Mouse (Mus musculus) 416B (cell line): ENCODE data around the gene Olfr704.
"Not testable (repeated sequence)": the region's sequence is repeated elsewhere in the genome, so short reads cannot be mapped to it uniquely, and the experiment has no call there.

Experiments
- DNase-seq: peaks from one replicate; pipeline ENCODE4 v3.0.0; 2011; ENCODE audit warnings: low read depth

The Olfr704 gene

DNA sequence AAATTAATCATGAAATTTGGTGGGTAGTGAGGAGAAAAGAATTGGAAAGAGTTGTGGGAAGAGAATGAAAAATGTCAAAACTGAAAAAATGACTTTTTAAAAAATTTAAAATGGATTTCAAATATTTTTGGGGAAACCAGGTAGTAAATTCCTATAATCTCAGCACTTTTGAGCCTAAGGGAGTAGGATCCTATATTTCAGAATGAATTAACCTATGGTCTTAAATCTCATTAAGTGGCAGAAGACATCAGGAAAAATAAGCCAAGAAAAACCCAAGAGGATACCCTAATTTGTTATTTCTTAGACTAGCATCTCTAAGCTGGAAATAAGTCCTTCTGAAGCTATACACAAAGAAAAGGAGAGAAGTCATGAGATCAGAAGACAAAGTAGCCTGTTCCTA lies at the start of gene Olfr704:
Gene Olfr704, plus strand, starts transcription at position 301 of the 400 bp plus-strand sequence.
- DNase-seq, result no peak

DNA sequence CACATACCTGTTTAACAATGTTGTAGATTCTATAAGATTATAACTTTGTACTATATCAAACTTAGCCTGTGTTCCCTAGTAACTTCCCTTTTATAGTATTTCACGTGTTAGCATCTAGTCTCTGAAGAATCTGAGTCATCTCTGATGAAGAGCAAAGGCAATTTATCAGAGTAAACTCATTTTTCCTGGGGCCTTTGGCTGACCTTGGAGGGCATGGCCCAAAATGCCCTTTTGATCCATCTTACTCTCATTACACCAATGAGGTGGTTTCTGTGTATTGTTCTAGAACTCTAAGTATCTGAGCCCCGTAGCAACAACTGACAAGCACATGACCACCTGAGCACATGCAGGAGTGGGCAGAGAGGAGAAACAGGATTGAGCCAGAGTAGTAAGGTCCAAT lies 49.2 kb upstream of the Olfr704 start, which contains the start of gene Olfr701:
Gene Olfr701, plus strand, starts transcription at position 301 of the 400 bp plus-strand sequence.
- no peak for DNase-seq

DNA sequence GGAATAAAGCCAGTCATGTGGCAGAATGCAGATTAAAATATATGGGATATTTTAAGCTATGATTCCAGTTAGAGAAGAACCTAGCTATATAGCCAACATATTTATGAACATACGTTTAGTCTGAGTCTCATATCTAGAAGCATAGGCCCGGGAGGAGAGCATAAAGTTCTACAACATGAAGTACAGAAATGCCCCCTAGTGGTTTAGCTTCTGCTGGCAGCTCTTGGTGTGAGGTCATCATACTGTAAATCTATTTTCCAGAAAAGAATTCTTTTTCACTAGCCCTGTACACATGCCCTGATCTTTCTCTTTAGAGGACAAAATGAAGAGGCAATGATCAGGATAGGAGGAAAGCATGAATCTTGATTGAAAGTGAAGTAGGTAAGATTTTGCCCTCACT lies 47.2 kb upstream of the Olfr704 start:
- DNase-seq, result peak; percentile 67

DNA sequence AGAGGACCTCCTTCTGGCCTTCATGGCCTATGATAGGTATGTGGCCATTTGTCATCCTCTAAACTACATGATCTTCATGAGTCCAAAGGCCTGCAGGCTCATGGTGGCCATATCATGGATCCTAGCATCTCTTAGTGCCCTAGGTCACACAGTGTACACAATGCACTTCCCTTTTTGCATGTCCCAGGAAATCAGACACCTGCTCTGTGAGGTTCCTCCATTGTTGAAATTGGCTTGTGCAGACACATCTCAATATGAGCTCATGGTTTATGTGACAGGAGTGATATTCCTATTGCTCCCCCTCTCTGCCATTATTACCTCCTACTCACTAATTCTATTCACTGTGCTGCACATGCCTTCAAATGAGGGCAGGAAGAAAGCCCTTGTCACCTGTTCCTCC lies 44.6 kb upstream of the Olfr704 start:
- no peak for DNase-seq

DNA sequence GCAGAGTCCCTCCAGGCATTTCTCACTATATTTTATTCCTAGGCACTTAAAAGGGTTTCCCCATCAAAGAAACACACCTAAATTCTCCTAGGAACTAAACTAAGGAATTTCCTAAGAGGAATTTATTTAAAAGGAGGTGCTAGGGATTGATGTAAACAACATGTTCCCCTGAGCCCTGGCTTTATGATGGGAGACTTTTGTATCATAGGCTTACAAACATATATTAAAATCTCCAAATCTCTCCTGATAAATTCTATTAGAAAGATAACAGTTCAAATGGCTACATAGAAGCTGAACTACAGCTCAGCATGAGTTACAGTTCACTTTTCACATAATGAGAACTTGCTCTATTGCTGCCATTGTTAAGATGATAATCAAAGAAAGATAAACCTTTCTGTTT lies 29.2 kb upstream of the Olfr704 start, which contains the start of gene Olfr702:
Gene Olfr702, minus strand, starts transcription at position 101 of the 400 bp plus-strand sequence.
- no peak for DNase-seq

DNA sequence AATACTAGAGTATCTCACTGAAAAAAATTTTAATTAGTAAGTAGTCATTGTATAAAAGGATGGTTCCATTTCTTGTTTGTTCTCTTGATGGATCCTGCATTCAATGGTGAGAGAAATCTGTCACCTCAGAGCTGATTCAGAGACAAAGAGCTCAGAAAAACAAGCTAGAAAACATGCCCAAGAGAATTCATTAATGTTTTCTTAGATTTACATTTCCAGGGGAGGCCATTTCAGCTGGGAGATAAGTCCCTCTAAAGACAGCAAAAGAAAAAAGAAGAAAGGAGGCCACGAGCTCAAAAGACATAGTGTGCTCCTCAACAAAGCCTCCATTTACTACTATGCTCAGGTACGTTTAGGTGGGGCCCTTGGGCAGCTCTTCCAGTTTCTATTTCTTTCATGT lies 19.9 kb upstream of the Olfr704 start, which contains the start of gene Olfr703:
Gene Olfr703, plus strand, starts transcription at position 301 of the 400 bp plus-strand sequence.
- DNase-seq, result no peak

DNA sequence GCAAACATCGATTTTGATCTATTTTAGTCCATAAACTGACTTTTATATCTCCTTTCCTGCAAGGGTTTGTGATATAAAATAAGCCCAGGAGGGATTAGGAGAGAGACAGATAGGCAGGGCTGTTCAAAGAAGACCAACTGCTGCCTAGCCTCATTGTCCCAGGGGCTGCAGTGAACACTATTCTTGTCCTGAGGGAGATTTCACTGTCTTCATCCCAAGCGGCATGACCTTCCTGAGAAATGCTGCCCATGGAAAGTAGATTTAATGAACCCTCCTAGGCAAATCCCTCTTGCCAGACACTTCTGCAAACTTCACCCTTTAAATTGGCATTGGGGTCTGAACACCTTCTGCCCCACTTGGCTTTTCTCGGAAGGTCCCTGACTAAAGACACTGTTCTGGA lies 13.8 kb downstream of the Olfr704 start, which contains the start of gene Olfr705:
Gene Olfr705, minus strand, starts transcription at position 101 of the 400 bp plus-strand sequence.
- DNase-seq, result no peak

DNA sequence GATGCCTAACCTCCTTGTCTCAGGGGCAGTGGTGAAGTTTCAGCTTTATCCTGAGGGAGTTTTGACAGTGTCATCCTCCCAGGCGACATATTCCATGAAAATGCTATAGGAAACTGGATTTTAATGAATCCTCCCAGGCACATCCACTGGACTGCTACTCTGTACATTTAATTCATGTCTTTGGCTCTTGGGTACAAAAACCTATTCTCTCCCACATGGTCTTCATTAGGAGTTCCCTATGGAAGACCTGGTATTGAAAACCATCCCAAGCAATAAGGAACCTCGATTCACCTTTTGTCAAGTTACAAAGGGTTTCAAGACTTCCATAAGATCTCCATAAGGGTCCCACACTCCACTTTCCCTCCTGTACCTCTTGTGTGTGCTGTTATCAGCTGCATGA lies 25.1 kb downstream of the Olfr704 start, which contains the start of gene Olfr706:
Gene Olfr706, minus strand, starts transcription at position 101 of the 400 bp plus-strand sequence.
- no peak for DNase-seq

DNA sequence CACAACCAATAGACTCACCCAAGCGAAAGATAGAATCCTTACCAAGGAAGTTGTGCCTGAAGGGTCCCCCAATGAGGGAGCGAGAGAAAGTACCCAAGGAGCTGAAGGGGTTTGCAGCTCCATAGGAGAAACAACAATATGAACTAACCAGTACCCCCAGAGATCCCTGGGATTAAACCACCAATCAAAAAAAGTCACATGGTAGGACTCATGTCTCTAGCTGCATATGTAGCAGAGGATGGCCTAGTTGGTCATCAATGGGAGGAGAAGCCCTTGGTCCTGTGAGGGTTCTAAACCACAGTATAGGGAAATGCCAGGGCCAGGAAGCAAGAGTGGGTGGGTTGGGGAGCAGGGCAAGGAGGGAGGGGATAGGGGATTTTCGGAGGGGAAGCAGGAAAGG lies 38.2 kb downstream of the Olfr704 start, which contains the start of gene Olfr707:
Gene Olfr707, minus strand, starts transcription at position 101 of the 400 bp plus-strand sequence.
- not testable (repeated sequence) for DNase-seq

DNA sequence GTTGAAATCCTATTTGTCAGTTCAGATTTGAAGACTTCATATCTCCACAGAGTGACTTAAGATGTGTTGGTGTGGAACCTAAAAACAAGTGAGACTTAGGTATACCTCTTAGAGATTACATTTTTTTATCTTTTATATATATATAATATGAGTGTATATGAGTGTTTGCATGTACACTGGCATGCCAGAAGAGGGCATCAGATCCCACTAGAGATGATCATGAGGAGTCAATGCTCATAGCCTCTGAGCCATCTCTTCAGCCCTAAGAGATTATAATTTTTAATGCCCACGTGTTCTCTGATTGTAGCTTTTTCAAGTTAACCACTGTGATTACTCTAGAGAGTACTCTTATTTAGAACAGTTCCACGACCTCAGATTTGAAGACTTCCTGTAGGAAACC lies 44.7 kb downstream of the Olfr704 start, which contains the start of gene Olfr1532-ps1:
Gene Olfr1532-ps1, plus strand, starts transcription at position 326 of the 400 bp plus-strand sequence.
- DNase-seq, result peak; percentile 11
